Mouse (Mus musculus) ES-E14 (cell line): ENCODE measurements around the gene Kctd6. TPM values are rescaled to one million over a fixed set of nuclear protein-coding genes. Genes with fewer than 3 reads are reported as not detected.

Experiments used
- DNase-seq: peaks from one replicate; pipeline ENCODE4 v3.0.0-alpha.2; 2013; ENCODE audit warnings: low read depth, low spot score
- H3K27ac ChIP-seq: 2 replicates; pipeline ENCODE4 v1.5.1; 2012; ENCODE audit warnings: low read depth, mild to moderate bottlenecking, low read length, moderate library complexity, mixed read lengths; ENCODE audit not compliant: poor library complexity, insufficient read depth, severe bottlenecking
- H3K36me3 ChIP-seq: 2 replicates; pipeline ENCODE4 v1.6.1; 2012; ENCODE audit warnings: mild to moderate bottlenecking, low read length, moderate library complexity, mixed read lengths; ENCODE audit not compliant: control insufficient read depth, poor library complexity, insufficient read depth, severe bottlenecking
- H3K4me1 ChIP-seq, 2 experiments: fragments of 150-350 bp in 1 of 2; sonication (generic) in 1 of 2; 2 replicates each; pipeline ENCODE4 v1.6.1; 2012; ENCODE audit warnings: low read length in 2 of 2, mild to moderate bottlenecking in 1 of 2, mixed read lengths in 1 of 2; ENCODE audit not compliant: control insufficient read depth in 2 of 2, insufficient read depth in 2 of 2, poor library complexity in 1 of 2
- H3K4me3 ChIP-seq, 2 experiments: fragments of 150-350 bp in 1 of 2; sonication (generic) in 1 of 2; 2 replicates each; pipeline ENCODE4 v1.5.1; 2012; ENCODE audit warnings: low read length in 2 of 2, low read depth in 1 of 2, mild to moderate bottlenecking in 1 of 2, mixed read lengths in 1 of 2; ENCODE audit not compliant: insufficient read depth in 1 of 2, poor library complexity in 1 of 2, severe bottlenecking in 1 of 2
- H3K9ac ChIP-seq: 2 replicates; pipeline ENCODE4 v1.6.1; 2012; ENCODE audit warnings: low read depth, mild to moderate bottlenecking, low read length, mixed read lengths; ENCODE audit not compliant: poor library complexity, insufficient read depth, severe bottlenecking
- H3K9me3 ChIP-seq: fragments of 150-350 bp; sonication (generic); 2 replicates; pipeline ENCODE4 v1.6.1; 2012; ENCODE audit warnings: low read depth, mild to moderate bottlenecking, low read length; ENCODE audit not compliant: control insufficient read depth, insufficient read depth
- CHD2 ChIP-seq: IDR thresholded peaks from 2 replicates; pipeline ENCODE4 v1.6.1; 2014; ENCODE audit warnings: mild to moderate bottlenecking, low read depth, low read length, inconsistent platforms
- HCFC1 ChIP-seq: IDR thresholded peaks from 2 replicates; pipeline ENCODE4 v1.6.1; 2012; ENCODE audit warnings: low read length, inconsistent platforms, borderline replicate concordance; ENCODE audit not compliant: insufficient read depth
- MAFK ChIP-seq: IDR thresholded peaks from 2 replicates; pipeline ENCODE4 v1.6.1; 2014; ENCODE audit warnings: mild to moderate bottlenecking, low read depth, low read length, inconsistent platforms; ENCODE audit not compliant: insufficient read depth
- ZC3H11A ChIP-seq: IDR thresholded peaks from 2 replicates; pipeline ENCODE4 v1.6.1; 2012; ENCODE audit warnings: low read depth, mild to moderate bottlenecking, inconsistent platforms, low read length, borderline replicate concordance
- ZNF384 ChIP-seq: IDR thresholded peaks from 2 replicates; pipeline ENCODE4 v1.6.1; 2012; ENCODE audit warnings: low read depth, low read length, inconsistent platforms
- in situ Hi-C, 2 experiments: fragments of 600-800 bp; cut with MboI; formaldehyde crosslinking; loops; one replicate each; pipeline ENCODE4 v1.15.1; 2025; ENCODE audit warnings: low sequenced_read_pairs in 2 of 2, inconsistent platforms in 1 of 2; ENCODE audit not compliant: unreplicated experiment in 2 of 2
- total RNA-seq: library from RNA; depleted of rRNA; stranded (reverse); fragments of 300-350 nt; gene quantifications from 2 replicates; pipeline ENCODE4 v1.2.3, GENCODE M21; 2012

Gene Kctd6
- total RNA-seq, 1 experiment, result 11.9 TPM

DNA sequence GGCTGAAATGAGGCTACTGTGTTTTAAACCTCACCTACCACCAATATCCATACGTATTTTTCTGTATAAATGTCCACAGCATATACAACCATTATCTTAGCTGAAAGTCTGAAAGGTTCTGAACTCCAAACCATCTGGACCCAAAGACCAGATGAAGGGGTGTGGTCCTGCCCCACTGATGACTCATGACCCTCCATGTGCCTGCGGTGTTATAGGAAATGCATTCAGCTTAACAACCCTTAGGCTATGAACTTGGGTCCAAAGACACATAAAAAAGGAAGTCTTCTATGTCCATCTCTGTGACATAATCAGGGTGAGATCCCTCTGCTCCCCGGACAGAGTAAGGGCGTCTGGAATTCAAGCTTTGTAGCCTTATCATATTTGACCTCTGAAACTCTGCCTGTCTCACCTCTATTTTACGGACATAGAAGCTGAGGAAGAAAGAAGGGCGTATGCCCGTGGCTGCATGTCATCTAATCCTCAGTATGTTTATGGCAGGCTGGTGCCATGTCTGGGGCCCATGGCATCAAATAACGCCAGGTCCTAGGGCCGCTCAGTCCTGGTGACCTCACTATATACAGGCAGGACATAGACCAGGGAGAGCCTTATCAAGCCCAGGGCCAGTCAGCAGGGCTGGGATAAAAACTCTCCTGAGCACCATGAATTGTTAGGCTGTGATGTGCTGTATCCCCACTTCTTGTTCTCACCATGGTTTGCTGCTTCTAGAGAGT lies 36.4 kb downstream of the Kctd6 start:
- Histone ChIP-seq H3K4me3 (no peak overlapping the region), H3K4me1 (no peaks in the 10 kb centered on the region), H3K36me3 (no peaks in the 10 kb centered on the region), H3K9ac (no peak overlapping the region), H3K27ac (no peak overlapping the region), H3K9me3 (no peaks in the 10 kb centered on the region)
- in situ Hi-C loops, result no loop called here
- TF ChIP-seq MAFK (no peak), ZNF384 (no peak), CHD2 (no peak), HCFC1 (no peak), ZC3H11A (no peak)
- no peak for DNase-seq

GRCm38 (mm10) chr14:8251330-8251885 lies 37.5 kb downstream of the Kctd6 start:
- in situ Hi-C loops, result no loop called here
- DNase-seq, result no peak
- H3K27ac ChIP-seq, result no peak overlapping the region
- H3K9me3 ChIP-seq, result no peaks in the 10 kb centered on the region
- no peaks in the 10 kb centered on the region for H3K4me1 ChIP-seq
- H3K36me3 ChIP-seq, result no peaks in the 10 kb centered on the region
- TF ChIP-seq HCFC1 (no peak), CHD2 (no peak), ZNF384 (no peak), MAFK (no peak), ZC3H11A (no peak)
- H3K4me3 ChIP-seq, result no peak overlapping the region
- H3K9ac ChIP-seq, result no peak overlapping the region

DNA sequence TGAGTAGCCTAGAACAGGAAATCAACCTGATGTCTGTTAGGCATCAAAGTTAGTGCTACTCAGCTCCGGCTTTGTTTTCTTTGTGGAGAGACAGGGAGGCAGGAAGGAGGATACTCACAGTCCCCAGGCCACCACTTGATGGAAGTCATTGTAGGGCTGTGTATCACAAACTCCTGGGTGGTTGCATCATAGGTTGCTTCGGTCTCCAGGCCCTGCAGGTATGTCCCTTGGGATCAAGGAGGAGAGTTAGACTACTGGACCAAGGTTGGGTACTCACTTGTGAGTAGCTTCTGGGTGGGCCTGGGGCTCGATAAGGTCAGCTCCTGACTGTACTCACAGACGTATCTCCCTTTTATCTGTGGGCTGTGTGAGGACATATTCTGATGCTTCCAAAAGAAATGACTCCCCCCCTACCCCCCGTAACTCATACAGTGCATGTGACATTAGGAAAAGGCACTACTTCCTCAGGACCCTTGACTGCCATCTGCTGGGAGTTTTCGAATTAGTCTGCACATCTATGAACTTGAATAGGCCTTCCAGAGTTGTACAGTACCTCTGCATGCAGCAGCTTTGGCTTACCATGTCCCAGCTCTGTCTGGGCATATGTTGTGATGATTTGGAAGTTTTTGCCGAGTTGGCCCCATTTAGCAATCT lies 41.3 kb downstream of the Kctd6 start:
- DNase-seq, result no peak
- H3K9me3 ChIP-seq, result no peaks in the 10 kb centered on the region
- TF ChIP-seq HCFC1 (no peak), ZNF384 (no peak), MAFK (no peak), CHD2 (no peak), ZC3H11A (no peak)
- no peak overlapping the region for H3K9ac ChIP-seq
- H3K27ac ChIP-seq, result no peak overlapping the region
- no peak overlapping the region for H3K4me3 ChIP-seq
- H3K4me1 ChIP-seq, result no peaks in the 10 kb centered on the region
- no peaks in the 10 kb centered on the region for H3K36me3 ChIP-seq
- in situ Hi-C loops, result no loop called here

DNA sequence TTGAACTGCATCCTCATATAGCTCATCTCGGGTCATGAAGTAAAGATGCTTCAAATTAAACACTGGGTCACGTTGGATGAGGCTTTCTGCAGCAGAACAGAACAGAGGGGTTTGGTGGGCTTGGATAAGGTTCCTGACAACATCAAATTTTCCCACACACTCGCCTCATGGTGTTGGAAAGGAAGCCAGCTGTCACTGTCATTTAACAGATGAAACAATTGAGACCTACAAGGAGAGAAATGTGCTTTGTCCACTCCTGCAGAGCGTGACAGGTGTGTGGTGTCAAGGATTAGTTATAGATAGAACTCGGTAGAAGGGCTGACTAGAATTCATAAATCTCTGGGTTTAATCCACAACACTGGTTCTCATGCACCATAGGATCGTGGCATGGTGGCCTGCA lies 42.1 kb downstream of the Kctd6 start:
- Histone ChIP-seq H3K9me3 (no peaks in the 10 kb centered on the region), H3K36me3 (no peaks in the 10 kb centered on the region), H3K9ac (no peak overlapping the region), H3K4me3 (no peak overlapping the region), H3K27ac (no peak overlapping the region), H3K4me1 (no peaks in the 10 kb centered on the region)
- no peak for DNase-seq
- in situ Hi-C loops, result no loop called here
- TF ChIP-seq CHD2 (no peak), ZNF384 (no peak), HCFC1 (no peak), ZC3H11A (no peak), MAFK (no peak)
